Mouse (Mus musculus): ENCODE measurements around the gene Il6ra.

DNA sequence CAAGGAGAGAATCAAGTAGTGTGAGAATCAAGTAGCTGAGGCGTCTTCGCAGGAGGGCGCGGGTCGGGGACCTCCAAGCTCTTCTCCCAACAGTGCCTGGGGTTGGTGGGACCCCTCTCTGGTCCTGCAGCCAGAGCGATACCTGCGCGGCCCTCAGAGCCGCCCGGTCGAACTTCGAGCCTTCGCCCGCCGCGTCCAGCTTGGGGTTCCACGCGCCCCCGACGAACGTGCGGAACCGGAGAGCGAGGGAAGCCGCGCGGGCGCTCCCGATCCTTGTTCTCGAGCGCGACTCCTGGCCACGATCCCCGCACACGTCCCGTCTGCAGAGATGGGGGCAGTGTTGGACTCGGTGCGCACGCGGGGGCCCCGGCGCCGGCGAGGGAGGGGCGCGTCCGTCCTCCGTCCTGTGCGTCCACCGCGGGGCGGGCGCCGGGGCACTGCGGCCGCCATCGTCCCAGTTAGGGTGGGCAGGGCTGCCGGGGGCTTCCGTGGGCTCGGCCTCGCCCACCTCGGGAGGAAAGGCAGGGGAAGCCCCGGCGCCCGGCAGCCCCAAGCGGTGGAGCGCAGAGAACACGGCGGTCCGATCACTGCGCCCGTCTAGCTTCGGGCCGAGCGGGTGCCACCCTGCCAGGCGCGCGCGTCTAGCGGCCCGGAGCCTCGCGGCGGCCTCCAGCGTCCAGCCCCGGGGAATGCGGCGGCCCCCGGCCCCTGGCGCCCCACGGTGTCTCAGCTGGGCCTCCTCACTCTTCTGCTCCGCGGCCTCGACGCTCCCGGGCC lies 82.0 kb downstream of the Il6ra start, which contains the start of gene She:
- no peak for TF ChIP-seq CTCF (IDR thresholded peaks at IDR 0.05; ENCODE audit: borderline replicate concordance, insufficient read depth, low read depth, low read length)
- no peak for TF ChIP-seq POLR2A (IDR thresholded peaks at IDR 0.05; ENCODE audit: borderline replicate concordance, insufficient read depth, low read length)

Measured in cerebellum, adult 2 months (tissue).